Mouse (Mus musculus): ENCODE data around the gene Slc26a3.

DNA sequence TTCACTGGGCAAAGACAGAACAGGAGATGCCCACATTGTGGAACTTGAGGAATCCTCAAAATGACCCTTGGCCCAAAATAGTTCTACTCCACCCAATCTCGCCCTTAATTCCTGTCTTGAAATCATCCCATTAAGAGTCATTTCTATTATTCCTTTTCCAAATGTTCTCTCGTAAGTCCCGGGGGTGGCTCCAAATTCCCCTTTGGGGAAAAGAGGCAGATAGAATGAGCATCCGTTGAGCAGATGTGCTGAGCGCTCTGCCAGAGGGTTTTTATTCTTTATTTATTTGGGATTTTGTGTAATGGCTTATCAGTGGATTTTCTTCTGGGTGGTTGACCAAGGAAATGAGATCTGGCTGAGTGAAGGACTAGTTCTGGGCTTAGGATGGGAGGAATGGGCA is 22.9 kb upstream of the Slc26a3 start:
- TF ChIP-seq POLR2A (IDR thresholded peaks at IDR 0.05; ENCODE audit: insufficient read depth, low read depth, low read length) (no peak), CTCF (IDR thresholded peaks at IDR 0.05; ENCODE audit: insufficient read depth, low read depth, low read length) (no peak)
